Mouse (Mus musculus): ENCODE results near the gene Misp.

Misp gene

GRCm38 (mm10) chr10:79794491-79794931 lies 26.3 kb upstream of the Misp start:
- peak; percentile 71 to 75 for DNase-seq (ENCODE audit: low spot score in 2 of 2)

GRCm38 (mm10) chr10:79795905-79796304 lies 24.9 kb upstream of the Misp start:
- DNase-seq (ENCODE audit: low spot score in 2 of 2): no peak

GRCm38 (mm10) chr10:79797326-79797725 lies 23.5 kb upstream of the Misp start:
- no peak for DNase-seq (ENCODE audit: low spot score in 2 of 2)

- no peak for DNase-seq (ENCODE audit: low spot score in 2 of 2)
These were observed 22.4 kb upstream of the Misp start for GRCm38 (mm10) chr10:79798289-79798928.

DNA sequence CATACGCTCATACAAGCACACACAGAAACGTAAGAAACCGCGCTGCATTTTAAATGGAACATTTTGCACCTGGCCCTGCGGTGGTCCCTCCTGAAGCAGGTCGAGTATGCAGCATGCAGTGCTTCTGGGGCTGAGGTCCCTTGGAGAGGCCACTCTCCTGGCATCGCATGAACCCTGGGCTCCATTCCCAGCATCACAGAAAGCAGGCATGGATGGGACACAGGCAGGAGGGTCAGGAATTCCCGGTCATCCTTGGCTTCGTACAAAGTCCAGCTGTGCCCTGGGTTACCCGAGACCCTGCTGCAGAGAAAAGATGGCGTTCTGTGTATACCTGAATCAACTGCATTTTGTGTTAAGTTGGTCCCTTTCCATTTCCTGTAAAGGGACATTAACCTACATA lies 20.3 kb upstream of the Misp start:
- DNase-seq (ENCODE audit: low spot score in 2 of 2): no peak

GRCm38 (mm10) chr10:79801837-79802236 lies 19.0 kb upstream of the Misp start:
- no peak for DNase-seq (ENCODE audit: low spot score in 2 of 2)

DNA sequence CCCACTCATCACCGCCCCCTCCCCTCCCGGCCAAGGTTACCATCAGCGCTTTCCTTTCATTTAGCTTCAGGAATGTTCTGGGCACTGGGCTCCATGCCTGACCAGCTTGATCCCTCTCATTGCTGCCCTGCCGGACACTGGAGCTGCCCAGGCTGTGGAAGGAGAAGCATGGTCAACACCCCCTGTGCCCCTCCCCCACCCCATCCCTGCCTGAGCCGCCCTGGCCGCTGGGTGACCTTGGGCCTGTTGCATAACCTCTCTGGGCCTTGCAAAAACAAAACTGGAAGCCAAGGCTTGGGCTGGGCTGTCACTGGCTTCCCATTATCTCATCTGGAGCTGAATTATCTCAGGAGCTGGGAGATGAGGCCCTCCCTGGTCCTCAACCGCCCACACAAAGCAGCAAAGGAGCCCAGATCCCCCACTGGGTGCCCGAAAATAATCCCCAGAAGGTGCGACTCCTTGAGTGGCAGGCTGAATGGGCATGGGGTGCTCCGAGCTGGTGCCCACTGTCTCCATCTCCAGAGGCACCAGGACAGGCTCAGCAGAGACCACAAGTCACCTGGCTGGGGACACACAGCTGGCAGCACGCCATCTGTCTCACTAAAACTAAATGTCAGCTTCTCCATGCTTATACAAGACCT lies 18.3 kb upstream of the Misp start:
- DNase-seq (ENCODE audit: low spot score in 2 of 2): no peak

DNA sequence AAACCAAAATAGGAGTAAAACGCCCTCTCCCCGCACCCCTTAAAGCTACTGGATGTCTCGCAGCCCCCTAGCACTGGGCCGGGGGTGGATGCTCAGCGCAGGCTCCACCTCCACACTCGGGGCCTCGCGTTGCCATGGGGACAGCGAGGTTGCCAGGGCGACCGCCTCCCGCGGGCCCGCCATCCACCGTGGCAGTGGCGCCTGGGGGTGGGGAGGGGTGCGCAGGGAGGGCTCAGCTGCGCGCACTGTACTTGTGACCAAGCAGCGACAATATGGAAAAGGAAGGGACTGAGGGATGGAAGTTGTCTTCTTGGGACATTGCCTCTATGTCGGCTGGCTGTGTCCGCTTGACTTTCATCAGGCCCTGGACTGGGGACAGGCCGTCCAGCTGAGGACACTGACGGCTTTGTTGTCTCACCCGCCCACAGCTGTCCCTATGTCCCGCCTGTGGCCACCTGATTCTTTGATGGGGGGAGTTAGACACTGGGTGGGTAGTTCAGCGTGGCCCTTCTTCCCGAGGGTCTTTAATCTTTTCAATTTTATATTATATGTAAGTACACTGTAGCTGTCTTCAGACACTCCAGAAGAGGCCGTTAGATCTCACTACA lies 17.0 kb upstream of the Misp start:
- DNase-seq (ENCODE audit: low spot score in 2 of 2): no peak

GRCm38 (mm10) chr10:79805636-79806035 lies 15.2 kb upstream of the Misp start:
- DNase-seq (ENCODE audit: low spot score in 2 of 2): no peak

GRCm38 (mm10) chr10:79806331-79806730 lies 14.5 kb upstream of the Misp start:
- DNase-seq (ENCODE audit: low spot score in 2 of 2): no peak

DNA sequence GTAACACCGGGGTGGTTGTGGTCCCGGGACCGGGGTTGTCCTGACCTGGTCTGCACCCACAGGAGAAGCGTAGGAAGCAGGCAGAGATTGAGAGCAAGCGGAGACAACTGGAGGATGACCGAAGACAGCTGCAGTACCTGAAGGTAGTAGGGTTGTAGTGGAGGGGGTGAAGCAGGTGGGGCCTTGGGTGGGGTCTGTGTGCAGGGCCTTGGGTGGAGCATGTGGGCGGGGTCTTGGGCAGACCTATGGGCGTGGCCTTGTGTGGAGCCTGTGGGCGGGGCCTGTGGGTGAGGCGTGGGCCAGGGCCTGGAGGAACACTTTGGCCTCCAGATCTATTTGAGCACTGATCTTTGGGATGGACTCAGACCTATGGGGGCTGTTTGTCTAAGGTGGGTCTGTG lies 13.8 kb upstream of the Misp start:
- DNase-seq (ENCODE audit: low spot score in 2 of 2): no peak

DNA sequence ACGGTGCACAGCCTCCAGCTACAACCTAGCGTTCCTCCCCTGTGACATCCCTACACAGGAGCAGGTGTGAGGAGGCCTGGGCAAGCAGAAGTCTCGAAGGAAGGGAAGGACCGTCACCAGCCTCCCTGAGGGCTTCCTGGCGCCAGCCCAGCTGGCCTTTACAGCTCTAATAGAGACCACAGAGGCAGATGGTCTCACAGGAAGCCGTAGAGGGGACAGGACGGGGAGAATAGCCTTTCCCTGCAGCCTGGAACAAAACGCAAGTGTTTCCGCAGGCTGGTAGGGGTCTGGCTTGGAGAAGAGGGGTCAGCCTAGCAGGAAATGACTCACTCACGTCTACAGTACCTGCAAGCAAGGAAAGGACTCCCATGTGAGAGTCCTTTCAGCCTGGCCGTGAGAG lies 13.0 kb upstream of the Misp start:
- no peak for DNase-seq (ENCODE audit: low spot score in 2 of 2)

GRCm38 (mm10) chr10:79808728-79809127 lies 12.1 kb upstream of the Misp start:
- no peak for DNase-seq (ENCODE audit: low spot score in 2 of 2)

DNA sequence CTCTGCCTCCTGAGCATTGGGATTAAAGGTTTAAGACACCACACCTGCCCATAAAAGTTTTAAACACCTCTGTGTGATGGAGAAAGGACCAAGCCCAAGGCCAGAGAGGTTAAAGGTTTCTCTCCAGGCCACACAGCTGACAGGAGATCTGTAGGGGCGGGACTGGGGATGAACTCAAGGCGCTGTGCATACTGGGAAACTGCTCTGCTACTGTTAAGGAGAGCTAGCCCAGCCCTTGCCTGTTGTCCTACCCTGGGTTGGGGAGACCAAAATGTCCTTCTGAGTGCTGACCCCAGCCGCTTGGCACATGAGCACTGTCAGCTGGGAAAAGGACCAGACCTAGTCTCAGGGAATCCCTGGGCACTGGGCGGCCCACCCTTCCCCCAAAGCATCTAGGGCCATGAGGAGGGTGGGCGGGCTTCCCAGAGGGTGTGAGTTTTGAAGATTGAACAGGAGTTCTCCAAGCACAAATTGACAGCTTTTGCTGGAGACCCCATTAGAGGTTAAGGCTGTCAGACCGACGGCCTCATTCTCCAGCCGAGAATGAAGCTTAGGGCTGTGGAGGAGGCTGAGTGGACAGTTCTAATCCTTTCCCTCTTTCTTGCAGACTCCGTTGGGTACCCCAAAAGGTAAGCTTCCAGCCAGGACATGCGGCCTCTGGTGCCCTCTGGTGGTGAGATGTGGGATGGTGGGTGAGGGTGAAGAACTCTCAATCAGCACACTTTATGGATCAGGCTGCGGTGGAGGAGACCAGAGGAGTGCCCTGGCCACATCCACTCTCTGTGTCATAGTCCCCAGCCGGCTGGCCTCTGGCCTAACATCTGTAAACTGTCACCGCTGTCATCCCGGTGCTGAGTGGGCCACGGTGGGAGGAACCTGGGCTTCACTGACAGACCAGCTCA lies 8.8 kb upstream of the Misp start:
- peak; percentile 74 to 90 for DNase-seq (ENCODE audit: low spot score in 2 of 2)

DNA sequence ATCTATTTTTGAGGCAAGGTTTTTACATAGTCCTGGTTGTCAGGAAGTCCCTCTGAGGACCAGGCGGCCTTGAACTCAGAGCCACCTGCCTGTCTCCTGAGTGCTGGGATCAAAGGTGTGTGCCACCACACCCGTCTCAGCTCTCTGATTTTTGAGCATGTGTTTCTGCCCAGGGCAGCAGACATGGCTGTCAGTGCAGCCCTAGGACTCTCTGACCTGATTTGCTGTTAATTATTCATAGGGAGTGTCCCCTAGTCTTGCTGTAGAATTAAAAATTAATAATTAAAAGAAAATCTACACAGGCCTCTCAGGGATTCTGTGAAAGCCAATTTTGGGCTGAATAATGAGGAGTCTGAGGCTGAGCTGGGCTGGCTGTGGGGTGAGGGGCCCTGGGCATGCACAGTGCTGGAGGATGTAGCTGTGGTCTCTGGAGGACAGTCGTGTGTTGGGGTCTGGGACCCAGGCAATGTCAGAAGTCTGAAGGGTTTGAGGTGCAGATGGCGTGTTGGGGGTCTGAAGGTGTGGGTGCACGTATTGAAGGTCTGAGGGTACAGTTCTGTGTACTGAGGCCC lies 6.4 kb upstream of the Misp start:
- DNase-seq (ENCODE audit: low spot score in 2 of 2): no peak

DNA sequence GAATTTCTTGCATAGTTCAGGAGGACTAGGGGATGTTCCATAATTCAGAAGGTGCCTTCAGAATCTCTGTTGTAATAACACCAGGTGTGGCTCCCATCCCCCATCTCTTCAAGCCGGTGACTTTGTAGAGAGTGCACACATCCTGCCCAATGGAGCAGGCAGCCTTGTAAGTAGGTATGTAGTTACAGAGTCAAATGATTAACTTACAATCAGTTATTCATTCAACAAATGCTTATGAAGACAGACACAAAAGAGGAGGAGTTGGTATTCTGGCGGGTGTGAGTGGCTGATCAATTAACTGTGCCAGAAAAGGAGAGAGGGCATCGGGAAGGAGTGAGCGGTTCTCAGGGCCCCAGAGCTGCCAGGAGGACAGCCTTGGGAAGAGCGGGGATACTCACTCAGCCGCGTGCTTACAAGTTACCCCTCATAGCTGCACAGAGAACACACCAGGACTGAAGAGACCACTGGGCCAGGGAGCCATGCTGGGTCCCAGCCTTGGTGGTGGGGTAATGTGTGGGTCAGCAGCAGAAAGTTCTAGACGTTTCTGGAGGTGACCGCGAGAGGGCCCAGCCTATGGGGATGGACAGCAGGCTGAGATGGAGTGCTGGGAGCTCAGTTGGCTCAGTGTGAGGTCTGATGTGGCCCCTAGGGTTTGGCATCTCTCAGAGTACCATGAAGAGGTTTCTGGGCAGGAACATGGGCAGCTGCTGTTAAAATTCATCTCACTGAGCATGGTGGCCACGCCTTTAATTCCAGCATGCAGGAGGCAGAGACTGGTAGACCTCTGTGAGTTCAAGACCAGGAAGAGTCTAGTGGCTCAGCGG lies 4.9 kb upstream of the Misp start:
- DNase-seq (ENCODE audit: low spot score in 2 of 2): no peak

- no peak for DNase-seq (ENCODE audit: low spot score in 2 of 2)
These were observed 3.7 kb upstream of the Misp start for GRCm38 (mm10) chr10:79817111-79817510.

DNA sequence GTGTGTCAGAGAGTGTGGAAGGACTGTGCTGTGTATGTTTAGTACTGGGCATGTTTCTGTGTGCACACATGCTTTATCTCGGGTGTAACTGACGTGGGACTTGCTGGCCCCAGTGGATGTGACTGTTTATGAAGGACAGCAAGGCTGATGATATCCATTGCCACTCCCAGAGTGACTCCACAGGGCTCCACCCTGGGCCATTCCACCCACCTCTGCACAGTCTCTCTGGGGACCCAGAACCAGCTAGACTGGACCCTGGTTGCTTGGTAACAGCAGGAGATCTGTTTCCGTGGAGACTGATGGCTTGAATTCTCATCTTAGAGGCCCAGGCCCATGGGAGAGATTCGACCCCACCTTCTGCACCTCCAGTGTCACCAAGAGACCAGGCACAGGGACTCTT lies 2.6 kb upstream of the Misp start:
- DNase-seq (ENCODE audit: low spot score in 2 of 2): no peak

- DNase-seq (ENCODE audit: low spot score in 2 of 2): no peak
These were observed 1.2 kb upstream of the Misp start for GRCm38 (mm10) chr10:79819606-79820005.

- DNase-seq (ENCODE audit: low spot score in 2 of 2): no peak
These were observed 512 bp upstream of the Misp start for GRCm38 (mm10) chr10:79820277-79820676.

DNA sequence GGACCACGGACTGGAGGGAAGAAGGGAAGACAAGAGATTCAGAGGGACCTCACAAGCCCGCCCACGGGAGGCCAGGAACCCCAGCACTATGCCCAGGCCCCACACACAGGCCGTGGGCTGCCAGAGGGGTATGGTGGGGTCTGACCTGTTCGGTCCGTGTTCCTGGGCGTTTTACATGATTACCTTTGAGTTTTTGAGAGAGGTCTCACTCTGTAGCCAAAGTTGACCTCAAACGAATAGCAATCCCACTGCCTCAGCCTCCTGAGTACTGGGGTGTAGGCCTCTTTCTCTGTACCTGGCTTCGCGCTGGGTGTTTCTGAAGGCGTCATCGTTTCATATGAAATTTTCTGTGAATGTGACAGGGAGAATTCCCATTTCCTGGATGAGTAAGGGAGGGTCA lies 942 bp downstream of the Misp start:
- no peak for DNase-seq (ENCODE audit: low spot score in 2 of 2)

Data from urinary bladder, postnatal 4 days (tissue).